Mouse (Mus musculus): ENCODE results near the gene Dnajb2. TPM values are rescaled to one million over a fixed set of nuclear protein-coding genes. Genes with fewer than 3 reads are reported as not detected.

The Dnajb2 gene
- polyA plus RNA-seq, 1 experiment from 2014 or later = 85.0 TPM

DNA sequence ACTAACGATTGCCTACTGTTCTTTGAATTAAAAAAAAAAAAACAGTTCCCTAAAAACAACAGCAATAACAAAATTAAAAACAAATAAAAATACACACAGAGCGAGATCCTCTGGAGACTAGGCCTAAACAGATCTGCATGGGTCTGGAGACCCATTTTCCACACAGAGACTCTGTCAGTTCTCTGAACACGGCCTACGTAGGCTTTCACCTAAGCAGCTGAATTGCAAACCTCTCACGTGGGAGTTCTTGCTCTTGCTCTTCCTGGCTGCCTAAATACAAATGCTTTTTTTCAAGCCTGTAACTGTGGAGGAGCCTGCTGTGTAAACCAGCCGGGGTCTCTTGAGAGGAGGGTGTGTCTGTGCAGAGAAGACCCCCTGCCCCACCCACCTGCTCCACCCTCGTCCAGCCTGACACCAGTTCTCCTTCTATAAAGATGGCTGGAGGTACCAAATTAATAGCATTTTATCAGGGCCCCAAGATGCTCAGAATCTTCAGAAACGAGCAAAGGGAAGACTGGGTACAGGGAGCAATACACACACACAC, 53.8 kb downstream of the Dnajb2 start:
- ATAC-seq (ENCODE audit: low FRiP score, low read depth) = no peak
- Histone ChIP-seq H3K4me1 (replicated peaks) (peaks cover 32% of the 10 kb centered on the region), H3K9ac (0 out of 2 replicates have a peak overlapping the region, but pooled peaks have one; percentile 7), H3K9me3 (no peaks in the 10 kb centered on the region), H3K4me2 (no peak overlapping the region; the same call in 1 of the 2 replicates), H3K27me3 (no peaks in the 10 kb centered on the region), H3K36me3 (no peaks in the 10 kb centered on the region), H3K27ac (replicated peaks) (peak overlapping the region; percentile 87), H3K4me3 (no peak overlapping the region)
- WGBS = 21% methylated on average over 8 of the region's 8 CpGs

DNA sequence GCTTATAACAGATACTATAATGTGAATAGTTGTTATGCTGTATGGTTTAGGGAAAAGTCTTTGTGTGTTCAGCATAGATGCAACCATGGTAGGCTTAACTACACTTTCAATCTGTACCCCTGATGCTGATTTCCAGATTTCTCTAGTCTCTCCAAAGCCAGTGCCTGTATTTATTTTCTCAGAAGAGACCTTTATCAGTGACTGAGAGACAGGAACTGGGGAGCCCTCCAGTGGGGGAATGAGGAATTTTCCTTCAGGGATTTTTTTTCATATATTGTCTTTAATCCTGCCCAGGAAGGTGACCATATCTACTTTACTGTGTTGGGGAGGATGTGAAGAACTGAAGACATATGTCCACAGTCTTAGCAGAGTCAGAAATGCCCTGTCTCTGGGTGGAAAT, 54.4 kb downstream of the Dnajb2 start:
- H3K4me1 ChIP-seq (replicated peaks) = peaks cover 32% of the 10 kb centered on the region
- H3K9me3 ChIP-seq = no peaks in the 10 kb centered on the region
- no peaks in the 10 kb centered on the region for H3K36me3 ChIP-seq
- peak overlapping the region; percentile 87 for H3K27ac ChIP-seq (replicated peaks)
- H3K9ac ChIP-seq = no peak overlapping the region
- H3K27me3 ChIP-seq = no peaks in the 10 kb centered on the region
- no peak overlapping the region for H3K4me3 ChIP-seq
- H3K4me2 ChIP-seq = no peak overlapping the region
- ATAC-seq (ENCODE audit: low FRiP score, low read depth) = no peak; the same call in 1 of the 2 replicates

DNA sequence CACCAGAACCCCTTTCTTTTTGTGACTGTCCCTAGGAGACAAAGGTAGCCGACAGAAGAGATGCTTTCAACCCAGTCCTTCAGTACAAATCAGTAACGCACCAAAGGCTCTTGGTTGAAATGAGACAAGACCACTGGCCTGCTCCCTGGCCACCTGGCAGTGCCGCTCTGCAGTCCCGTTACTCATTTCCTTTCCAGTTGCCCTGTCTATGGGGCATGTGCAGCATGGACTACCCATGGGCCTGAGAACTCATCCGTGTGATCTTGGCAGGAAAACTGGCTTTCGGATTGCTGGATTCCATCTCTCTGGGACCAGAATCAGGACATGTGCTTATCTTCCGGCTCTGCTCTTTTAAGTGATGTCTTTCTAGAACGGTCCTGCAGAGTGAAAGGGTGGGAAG, 55.1 kb downstream of the Dnajb2 start:
- Histone ChIP-seq H3K4me1 (replicated peaks) (peaks cover 32% of the 10 kb centered on the region), H3K36me3 (no peaks in the 10 kb centered on the region), H3K9ac (no peak overlapping the region), H3K4me3 (no peak overlapping the region), H3K4me2 (no peak overlapping the region), H3K27ac (replicated peaks) (0 out of 2 replicates have a peak overlapping the region, but pooled peaks have one; percentile 87), H3K27me3 (no peaks in the 10 kb centered on the region), H3K9me3 (no peaks in the 10 kb centered on the region)
- no peak for ATAC-seq (ENCODE audit: low FRiP score, low read depth)
- WGBS = 74% methylated on average over 8 of the region's 8 CpGs

DNA sequence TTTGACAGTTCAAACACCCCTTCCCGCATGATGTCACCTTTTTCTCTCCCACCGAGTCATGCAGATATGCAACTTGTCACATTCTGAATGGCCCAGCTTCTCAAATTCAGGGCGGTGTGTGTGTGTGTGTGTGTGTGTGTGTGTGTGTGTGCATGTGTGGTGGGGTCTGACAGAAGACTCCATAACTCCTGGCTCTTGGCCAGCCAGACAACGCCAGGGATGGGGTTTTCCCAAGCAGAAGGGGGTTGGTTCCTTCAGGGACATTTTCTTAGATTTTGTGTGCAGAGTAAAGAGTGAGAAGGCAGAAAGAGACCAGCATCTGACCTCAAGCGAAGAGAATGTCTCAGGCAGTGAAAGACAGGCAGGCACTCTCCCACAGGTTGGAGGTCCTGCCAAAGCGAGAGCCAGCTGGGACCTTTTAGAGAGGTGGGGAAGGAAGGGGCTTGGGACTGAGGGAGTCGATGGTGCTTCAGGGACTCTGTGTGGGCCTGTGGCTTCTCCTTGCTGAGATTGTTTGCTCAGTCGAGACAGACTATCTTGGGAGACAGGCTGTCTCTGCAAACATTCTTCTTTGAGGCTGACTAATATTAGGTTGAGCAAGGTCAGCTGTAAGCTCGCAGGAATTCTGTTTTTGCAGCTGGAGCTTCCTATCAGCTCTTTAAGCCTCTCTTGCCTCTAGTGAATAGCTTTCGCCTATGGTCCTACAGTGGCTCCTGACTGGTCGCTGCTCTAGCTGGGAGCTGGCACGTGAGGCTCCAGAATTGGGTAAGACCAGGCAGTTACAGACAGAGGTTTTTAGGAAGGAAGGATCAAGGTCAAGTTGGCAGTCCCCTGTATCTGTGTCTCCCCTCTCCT, 56.5 kb downstream of the Dnajb2 start:
- Histone ChIP-seq H3K9ac (no peak overlapping the region), H3K27me3 (no peaks in the 10 kb centered on the region), H3K27ac (replicated peaks) (no peak overlapping the region), H3K4me1 (replicated peaks) (peaks cover 32% of the 10 kb centered on the region), H3K4me2 (no peak overlapping the region), H3K36me3 (no peaks in the 10 kb centered on the region), H3K4me3 (no peak overlapping the region), H3K9me3 (no peaks in the 10 kb centered on the region)
- no peak for ATAC-seq (ENCODE audit: low FRiP score, low read depth)
- WGBS = 59% methylated on average over 12 of the region's 12 CpGs

DNA sequence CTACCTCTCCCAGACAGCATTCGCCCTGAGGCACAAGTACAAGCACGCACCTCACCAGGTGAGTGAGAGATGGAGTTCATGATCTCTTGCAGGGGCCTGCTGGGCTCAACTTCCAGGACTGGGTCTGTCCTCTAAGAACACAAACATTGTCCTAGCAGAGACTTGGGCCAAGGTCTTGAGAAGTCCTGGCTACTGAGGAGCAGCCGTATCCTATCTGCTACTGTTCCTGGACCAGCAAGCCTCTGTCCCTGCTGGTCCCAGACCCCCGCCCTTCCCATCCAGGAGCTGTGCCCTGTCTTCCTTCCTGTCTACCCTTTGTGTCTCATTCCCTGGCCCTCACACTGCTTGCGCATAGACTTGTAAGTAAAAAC, 57.1 kb downstream of the Dnajb2 start:
- Histone ChIP-seq H3K27ac (replicated peaks) (no peak overlapping the region), H3K4me1 (replicated peaks) (peaks cover 28% of the 10 kb centered on the region), H3K9ac (no peak overlapping the region), H3K4me3 (no peak overlapping the region), H3K4me2 (no peak overlapping the region), H3K27me3 (no peaks in the 10 kb centered on the region), H3K9me3 (no peaks in the 10 kb centered on the region), H3K36me3 (no peaks in the 10 kb centered on the region)
- ATAC-seq (ENCODE audit: low FRiP score, low read depth) = no peak
- WGBS = 83% methylated on average over 5 of the region's 5 CpGs

DNA sequence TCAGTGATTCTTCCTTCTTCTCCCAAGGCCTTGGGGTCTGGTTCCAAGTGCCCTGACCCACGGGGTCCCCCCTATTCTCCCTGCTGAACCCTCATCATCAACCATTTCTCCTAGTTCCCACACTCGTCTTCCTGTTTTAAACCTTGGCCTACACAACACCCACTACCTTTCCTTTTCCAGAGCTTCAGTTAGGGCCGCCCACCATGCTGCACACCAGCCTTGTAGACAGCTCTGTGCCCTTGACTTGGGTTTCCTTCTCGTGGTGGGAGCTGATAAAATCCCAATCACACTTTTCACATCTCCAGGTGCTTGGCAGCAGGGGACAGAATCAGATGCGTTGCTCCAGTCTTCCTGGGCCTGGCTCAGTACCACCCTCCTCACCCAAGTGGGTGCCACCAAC, 58.1 kb downstream of the Dnajb2 start:
- no peak overlapping the region for H3K27ac ChIP-seq (replicated peaks)
- no peak overlapping the region for H3K4me2 ChIP-seq
- H3K27me3 ChIP-seq = no peaks in the 10 kb centered on the region
- H3K9me3 ChIP-seq = no peaks in the 10 kb centered on the region
- WGBS = 83% methylated on average over 5 of the region's 5 CpGs
- H3K36me3 ChIP-seq = no peaks in the 10 kb centered on the region
- H3K9ac ChIP-seq = no peak overlapping the region
- H3K4me1 ChIP-seq (replicated peaks) = peaks cover 18% of the 10 kb centered on the region
- no peak overlapping the region for H3K4me3 ChIP-seq
- ATAC-seq (ENCODE audit: low FRiP score, low read depth) = no peak

Small RNA genes within 50 kb of the gene (microRNA-seq; reads per million reads assigned to microRNA genes)
- not detected for gene Gm27943

Other genes with a start within 250 kb of the Dnajb2 start
- gene Nhej1, start 111.2 kb upstream of the Dnajb2 start, polyA plus RNA-seq (2015; fragmentation: Nextera tagmentation; extraction: Ambion mirVana) = 6.8 and 6.9 TPM in 2 replicates
- gene Slc23a3, start 102.5 kb upstream of the Dnajb2 start, polyA plus RNA-seq (2015; fragmentation: Nextera tagmentation; extraction: Ambion mirVana) = not detected in 2 replicates
- gene Cnppd1, start 93.7 kb upstream of the Dnajb2 start, polyA plus RNA-seq (2015; fragmentation: Nextera tagmentation; extraction: Ambion mirVana) = 48.2 and 52.3 TPM in 2 replicates
- 134 and 146 TPM in 2 replicates for gene Retreg2, start 93.6 kb upstream of the Dnajb2 start, polyA plus RNA-seq (2015; fragmentation: Nextera tagmentation; extraction: Ambion mirVana)
- 40.1 and 40.2 TPM in 2 replicates for gene Zfand2b, start 67.8 kb upstream of the Dnajb2 start, polyA plus RNA-seq (2015; fragmentation: Nextera tagmentation; extraction: Ambion mirVana)
- gene Abcb6, start 56.0 kb upstream of the Dnajb2 start, polyA plus RNA-seq (2015; fragmentation: Nextera tagmentation; extraction: Ambion mirVana) = 45.1 and 48.4 TPM in 2 replicates
- 23.2 and 24.2 TPM in 2 replicates for gene Ankzf1, start 44.3 kb upstream of the Dnajb2 start, polyA plus RNA-seq (2015; fragmentation: Nextera tagmentation; extraction: Ambion mirVana)
- 57.5 and 66.3 TPM in 2 replicates for gene Atg9a, start 44.2 kb upstream of the Dnajb2 start, polyA plus RNA-seq (2015; fragmentation: Nextera tagmentation; extraction: Ambion mirVana)
- 20.3 and 22.0 TPM in 2 replicates for gene Glb1l, start 25.6 kb upstream of the Dnajb2 start, polyA plus RNA-seq (2015; fragmentation: Nextera tagmentation; extraction: Ambion mirVana)
- 146 and 147 TPM in 2 replicates for gene Stk16, start 25.6 kb upstream of the Dnajb2 start, polyA plus RNA-seq (2015; fragmentation: Nextera tagmentation; extraction: Ambion mirVana)
- 26.8 and 28.1 TPM in 2 replicates for gene Tuba4a, start 16.5 kb upstream of the Dnajb2 start, polyA plus RNA-seq (2015; fragmentation: Nextera tagmentation; extraction: Ambion mirVana)
- gene A630095N17Rik, start 4.3 kb upstream of the Dnajb2 start, polyA plus RNA-seq (2015; fragmentation: Nextera tagmentation; extraction: Ambion mirVana) = not detected in 2 replicates
- gene Ptprn, start 28.1 kb downstream of the Dnajb2 start, polyA plus RNA-seq (2015; fragmentation: Nextera tagmentation; extraction: Ambion mirVana) = 30.4 and 33.5 TPM in 2 replicates
- gene Resp18, start 42.0 kb downstream of the Dnajb2 start, polyA plus RNA-seq (2015; fragmentation: Nextera tagmentation; extraction: Ambion mirVana) = 203 and 214 TPM in 2 replicates
- gene Dnpep, start 81.6 kb downstream of the Dnajb2 start, polyA plus RNA-seq (2015; fragmentation: Nextera tagmentation; extraction: Ambion mirVana) = 140 and 145 TPM in 2 replicates
- 1.1 and 1.7 TPM in 2 replicates for gene Des, start 123.9 kb downstream of the Dnajb2 start, polyA plus RNA-seq (2015; fragmentation: Nextera tagmentation; extraction: Ambion mirVana)
- 22.4 and 25.0 TPM in 2 replicates for gene Speg, start 138.9 kb downstream of the Dnajb2 start, polyA plus RNA-seq (2015; fragmentation: Nextera tagmentation; extraction: Ambion mirVana)
- 73.8 and 79.0 TPM in 2 replicates for gene Gmppa, start 199.5 kb downstream of the Dnajb2 start, polyA plus RNA-seq (2015; fragmentation: Nextera tagmentation; extraction: Ambion mirVana)
- 21.2 and 22.8 TPM in 2 replicates for gene Asic4, start 214.0 kb downstream of the Dnajb2 start, polyA plus RNA-seq (2015; fragmentation: Nextera tagmentation; extraction: Ambion mirVana)
- 46.1 and 53.4 TPM in 2 replicates for gene Chpf, start 242.9 kb downstream of the Dnajb2 start, polyA plus RNA-seq (2015; fragmentation: Nextera tagmentation; extraction: Ambion mirVana)
- gene Tmem198, start 243.1 kb downstream of the Dnajb2 start, polyA plus RNA-seq (2015; fragmentation: Nextera tagmentation; extraction: Ambion mirVana) = 45.2 and 49.9 TPM in 2 replicates

Measured in hindbrain, embryonic 15.5 days (tissue).